Mouse (Mus musculus) left cerebral cortex, adult 2 months (tissue): ENCODE data around the gene Gm42957. TPM values are rescaled to one million over a fixed set of nuclear protein-coding genes. Genes with fewer than 3 reads are reported as not detected.
"Not testable (repeated sequence)": the region's sequence is repeated elsewhere in the genome, so short reads cannot be mapped to it uniquely, and the experiment has no call there.

ENCODE experiments used
- DNase-seq, 2 experiments: peaks; one replicate each; pipeline ENCODE4 v3.0.0; 2021 to 2022; ENCODE audit warnings: low spot score in 2 of 2, mixed read lengths in 1 of 2; ENCODE audit errors: extremely low spot score in 1 of 2
- H3K27ac ChIP-seq: fragments of 200-600 bp; 2 replicates; pipeline ENCODE4 v1.8.1; 2022
- H3K4me3 ChIP-seq: fragments of 200-600 bp; 2 replicates; pipeline ENCODE4 v1.8.1; 2022
- CTCF ChIP-seq: fragments of 200-600 bp; IDR thresholded peaks from 2 replicates; pipeline ENCODE4 v1.8.1; 2022; ENCODE audit warnings: antibody characterized with exemption, mild to moderate bottlenecking, moderate library complexity
- intact Hi-C: fragments of 180-260 bp; cut with DNase I; formaldehyde crosslinking; loops from one replicate; pipeline ENCODE4 v1.15.1; 2025
- total RNA-seq, 2 experiments: library from RNA; stranded (reverse); gene quantifications; 2 replicates each; pipeline ENCODE4 v1.2.3; 2021

Gene Gm42957
- total RNA-seq, 2 experiments from 2014 or later: 0.41 to 0.68 TPM

DNA sequence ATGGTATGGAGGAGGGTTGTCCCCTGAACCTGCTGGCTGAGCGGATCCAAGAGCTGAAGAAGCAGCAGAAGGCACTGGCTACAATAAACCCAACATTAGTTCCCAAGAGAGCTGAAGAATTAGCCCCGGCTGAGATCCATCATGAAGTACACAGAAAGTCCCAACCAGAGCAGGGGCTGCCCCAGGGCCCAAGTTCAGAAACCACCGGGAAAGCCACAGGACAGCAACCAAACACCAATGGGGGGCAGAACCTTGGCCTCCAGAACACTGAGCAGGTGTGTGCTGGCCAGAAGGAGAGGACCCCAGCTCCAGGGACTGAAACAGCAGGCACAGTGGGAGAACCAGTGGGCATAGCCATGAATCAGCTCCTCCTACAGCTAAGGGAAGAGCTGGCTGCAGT, 48.2 kb downstream of the Gm42957 start:
- H3K4me3 ChIP-seq: no peak overlapping the region
- no peak overlapping the region for H3K27ac ChIP-seq
- TF ChIP-seq CTCF: no peak
- no peak for DNase-seq
- intact Hi-C loops: no loop called here

GRCm38 (mm10) chr3:96684151-96684821, 49.0 kb downstream of the Gm42957 start:
- Histone ChIP-seq H3K27ac (peak overlapping the region; percentile 7; the same call in 1 of the 2 replicates), H3K4me3 (no peak overlapping the region; the same call in 1 of the 2 replicates)
- no peak for DNase-seq
- intact Hi-C loops: no loop called here
- TF ChIP-seq CTCF: no peak

GRCm38 (mm10) chr3:96684822-96685156, 49.5 kb downstream of the Gm42957 start:
- TF ChIP-seq CTCF: no peak
- intact Hi-C loops: no loop called here
- Histone ChIP-seq H3K4me3 (peak overlapping the region; percentile 17), H3K27ac (peak overlapping the region; percentile 7; the same call in 1 of the 2 replicates)
- DNase-seq: no peak

DNA sequence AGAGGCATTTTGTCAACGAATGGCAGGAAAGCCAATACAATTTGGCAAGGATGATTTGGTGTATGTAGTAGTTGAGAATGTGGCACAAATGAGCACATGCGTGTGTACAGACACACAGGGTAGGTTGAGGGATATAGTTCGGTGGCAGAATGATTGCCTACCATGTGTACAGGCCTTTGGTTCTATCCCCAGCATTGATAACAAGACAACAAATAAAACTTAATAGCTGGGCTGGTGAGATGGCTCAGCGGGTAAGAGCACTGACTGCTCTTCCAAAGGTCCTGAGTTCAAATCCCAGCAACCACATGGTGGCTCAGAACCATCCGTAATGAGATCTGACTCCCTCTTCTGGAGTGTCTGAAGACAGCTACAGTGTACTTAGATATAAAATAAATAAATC, 50.8 kb downstream of the Gm42957 start:
- DNase-seq, H3K4me3 ChIP-seq, H3K27ac ChIP-seq, intact Hi-C loops: not testable (repeated sequence)

DNA sequence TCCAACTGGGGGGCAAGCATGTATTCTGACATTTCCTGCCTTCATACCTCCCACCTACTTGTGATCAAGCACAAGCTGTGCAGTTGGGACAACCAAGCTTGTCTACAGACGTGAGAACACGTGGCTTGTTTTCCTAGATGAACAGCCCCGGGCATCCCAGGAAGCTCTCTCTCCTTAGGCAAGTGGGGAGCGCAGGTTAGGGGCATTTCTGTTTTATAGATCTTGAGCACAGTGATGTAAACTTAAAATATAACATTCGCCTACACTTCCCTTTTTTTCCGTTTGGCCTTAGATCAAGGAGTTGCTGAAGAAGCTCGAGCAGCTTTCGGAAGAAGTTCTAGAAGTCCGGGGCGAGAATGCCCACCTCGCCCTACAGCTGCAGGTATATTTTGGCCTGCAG, 53.6 kb downstream of the Gm42957 start:
- DNase-seq: no peak
- no peak overlapping the region for H3K4me3 ChIP-seq
- H3K27ac ChIP-seq: no peak overlapping the region
- no peak for TF ChIP-seq CTCF
- intact Hi-C loops: no loop called here

GRCm38 (mm10) chr3:96690298-96690697, 55.0 kb downstream of the Gm42957 start:
- Histone ChIP-seq H3K27ac (no peak overlapping the region), H3K4me3 (no peak overlapping the region)
- DNase-seq: no peak
- intact Hi-C loops: no loop called here
- no peak; the same call in none of the 2 replicates for TF ChIP-seq CTCF

DNA sequence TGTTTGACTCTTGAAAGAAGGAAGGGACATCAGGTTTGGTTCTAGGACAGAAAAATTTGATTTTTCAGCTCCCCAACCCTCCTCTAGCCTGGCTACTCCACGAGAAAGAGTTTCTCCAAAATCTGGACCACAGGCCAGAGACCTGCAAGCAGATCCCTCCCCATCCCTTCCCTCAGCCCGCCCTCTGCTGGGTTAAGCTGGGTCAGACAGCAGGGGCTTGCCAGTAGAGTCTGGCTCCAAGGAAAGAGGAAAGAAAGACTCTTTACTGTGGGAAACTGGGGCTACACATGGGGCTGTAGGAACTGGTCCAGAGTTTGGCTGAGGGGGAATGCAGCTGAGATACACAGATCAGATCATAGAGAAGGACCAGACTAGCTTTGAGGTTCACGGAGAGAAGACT, 57.2 kb downstream of the Gm42957 start:
- intact Hi-C loops: no loop called here
- Histone ChIP-seq H3K27ac (no peak overlapping the region), H3K4me3 (no peak overlapping the region)
- DNase-seq: no peak
- TF ChIP-seq CTCF: peak; percentile 34

- no peak for TF ChIP-seq CTCF
- DNase-seq: no peak
- intact Hi-C loops: no loop called here
- H3K4me3 ChIP-seq: no peak overlapping the region
- no peak overlapping the region for H3K27ac ChIP-seq
Observed at GRCm38 (mm10) chr3:96693579-96693978, 58.3 kb downstream of the Gm42957 start.

- intact Hi-C loops: loop anchor here (2.0 kb wide), 1 partner anchor 25 kb away; the partner anchor contains the start of gene Ankrd35
- Histone ChIP-seq H3K27ac (peak within 1 kb of the TSS; percentile 94), H3K4me3 (peak within 1 kb of the TSS; percentile 89)
- DNase-seq: peak in 1 of 2 experiments; percentile 68
- no peak for TF ChIP-seq CTCF
Observed at GRCm38 (mm10) chr3:96696198-96696765, 61.0 kb downstream of the Gm42957 start, which contains the start of gene Pias3. Pias3 (plus strand) TSS chr3:96696384.

DNA sequence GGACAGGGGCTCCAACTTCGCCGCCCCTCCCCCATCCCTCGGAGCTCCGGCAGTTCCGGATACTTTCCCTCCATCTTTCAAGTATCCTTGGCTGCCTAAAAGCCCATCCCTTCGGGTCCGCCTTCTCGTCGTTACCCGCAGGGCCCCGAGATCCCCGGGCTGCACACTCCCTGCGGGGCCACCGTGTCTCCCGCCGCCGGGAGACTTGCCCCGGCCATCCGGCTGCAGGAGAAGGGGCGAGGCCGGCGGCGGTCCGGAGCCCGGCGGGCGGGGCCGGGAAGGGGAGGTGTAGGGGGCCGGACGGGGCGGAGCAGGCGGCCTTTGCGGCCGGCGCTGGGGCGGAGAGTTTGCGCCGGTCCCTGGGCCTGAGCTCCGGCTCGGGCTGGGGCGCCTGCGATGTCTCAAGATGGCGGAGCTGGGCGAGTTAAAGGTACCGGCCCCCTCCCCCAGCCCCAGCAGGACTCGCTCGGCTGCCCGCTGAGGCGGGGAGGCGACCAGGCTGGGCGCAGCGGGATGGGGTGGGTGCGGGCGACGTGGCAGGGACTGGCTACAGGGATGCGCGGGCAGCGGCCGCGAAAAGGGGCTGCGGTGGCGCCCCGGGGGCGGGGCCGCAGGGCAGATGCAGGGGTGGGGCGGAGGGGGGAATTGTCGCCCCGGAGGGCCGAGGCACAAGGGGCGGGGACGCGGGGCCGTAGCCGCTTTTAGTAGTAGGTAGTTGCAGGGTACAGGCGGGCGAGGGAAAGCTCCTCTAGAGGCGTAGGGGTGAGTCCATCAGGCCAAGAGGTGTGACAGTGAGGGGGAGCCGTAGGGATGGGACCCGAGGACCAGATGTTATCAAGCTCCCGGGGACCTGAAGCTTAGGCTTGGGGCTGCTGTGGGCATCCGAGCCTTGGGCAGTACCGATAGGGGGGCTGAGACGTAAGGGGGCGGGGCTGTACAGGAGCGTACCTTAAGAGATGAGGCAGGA, 61.8 kb downstream of the Gm42957 start:
- no peak for TF ChIP-seq CTCF
- intact Hi-C loops: loop anchor here (2.0 kb wide), 1 partner anchor 26 kb away; the partner anchor contains the start of gene Ankrd35
- peak overlapping the region; percentile 89 for H3K4me3 ChIP-seq
- peak; percentile 81 to 82 for DNase-seq
- peak overlapping the region; percentile 94 for H3K27ac ChIP-seq

DNA sequence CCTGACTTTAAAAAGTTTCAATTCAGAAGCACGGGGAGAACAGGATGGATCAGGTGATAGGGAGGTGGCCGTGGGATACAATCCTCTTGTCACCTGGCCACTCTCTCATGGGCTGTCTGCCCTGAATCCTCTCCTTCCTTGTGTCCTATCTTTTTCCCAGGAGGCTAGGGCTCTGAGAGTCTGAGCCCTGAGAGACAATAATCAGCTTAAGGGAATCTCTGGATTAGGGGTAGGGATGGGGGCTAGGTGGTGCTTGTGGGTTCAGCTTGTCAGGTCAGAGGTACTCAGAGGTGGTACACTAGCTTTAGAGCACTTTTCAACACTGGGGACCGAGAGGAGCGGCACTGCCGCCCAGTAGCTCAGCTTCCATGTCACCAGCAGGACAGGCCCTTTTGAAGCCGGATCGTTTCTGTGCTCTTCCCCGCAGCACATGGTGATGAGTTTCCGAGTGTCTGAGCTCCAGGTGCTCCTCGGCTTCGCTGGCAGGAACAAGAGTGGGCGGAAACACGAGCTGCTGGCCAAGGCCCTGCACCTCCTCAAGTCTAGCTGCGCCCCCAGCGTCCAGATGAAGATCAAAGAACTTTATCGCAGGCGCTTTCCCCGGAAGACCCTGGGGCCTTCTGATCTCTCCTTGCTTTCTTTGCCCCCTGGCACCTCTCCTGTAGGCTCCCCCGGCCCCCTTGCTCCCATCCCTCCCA, 63.9 kb downstream of the Gm42957 start:
- no peak for DNase-seq
- no peak overlapping the region for H3K27ac ChIP-seq
- H3K4me3 ChIP-seq: no peak overlapping the region
- intact Hi-C loops: no loop called here
- TF ChIP-seq CTCF: peak; percentile 23
